Mouse (Mus musculus) embryonic facial prominence, embryonic 13.5 days (tissue): ENCODE measurements at regions not wholly inside any gene's neighbourhood (a gene's known extent, or its start where the extent isn't known, plus 50 kb on each side); places are given as distances from the start of the nearest gene placed in this dataset.

Source experiments
- ATAC-seq: fragments of 200-750 bp; cut with Nextera tagmentation; 2 replicates; pipeline ENCODE4 v1.8.0; 2017; ENCODE audit warnings: low read depth; ENCODE audit not compliant: insufficient number of reproducible peaks, insufficient read depth, low FRiP score, low TSS enrichment
- H3K27ac ChIP-seq: fragments of 300-500 bp; sonication (generic); 2 replicates; pipeline ENCODE4 v1.5.1; 2015; ENCODE audit warnings: moderate library complexity, mild to moderate bottlenecking, inconsistent platforms
- H3K27me3 ChIP-seq: fragments of 300-500 bp; sonication (generic); 2 replicates; pipeline ENCODE4 v1.6.1; 2015; ENCODE audit warnings: mild to moderate bottlenecking, inconsistent platforms
- H3K36me3 ChIP-seq: fragments of 300-500 bp; sonication (generic); 2 replicates; pipeline ENCODE4 v1.6.1; 2015; ENCODE audit warnings: mild to moderate bottlenecking, inconsistent platforms
- H3K4me1 ChIP-seq: fragments of 300-500 bp; sonication (generic); 2 replicates; pipeline ENCODE4 v1.6.1; 2015; ENCODE audit warnings: inconsistent platforms
- H3K4me2 ChIP-seq: fragments of 300-500 bp; sonication (generic); 2 replicates; pipeline ENCODE4 v1.6.1; 2015; ENCODE audit warnings: moderate library complexity, mild to moderate bottlenecking, inconsistent platforms
- H3K4me3 ChIP-seq: fragments of 300-500 bp; sonication (generic); 2 replicates; pipeline ENCODE4 v1.5.1; 2015; ENCODE audit warnings: mild to moderate bottlenecking, inconsistent platforms
- H3K9ac ChIP-seq: fragments of 300-500 bp; sonication (generic); 2 replicates; pipeline ENCODE4 v1.6.1; 2015; ENCODE audit warnings: mild to moderate bottlenecking, inconsistent platforms
- H3K9me3 ChIP-seq: fragments of 300-500 bp; sonication (generic); 2 replicates; pipeline ENCODE4 v1.6.1; 2016; ENCODE audit warnings: inconsistent platforms
- WGBS: fragments of 180-500 bp; shearing (Covaris S2); methylation state at CpG from one replicate; pipeline ENCODE4 v1.1.7; 2015; ENCODE audit warnings: mixed read lengths; 5-methylcytosine and 5-hydroxymethylcytosine counted together

GRCm38 (mm10) chr7:68908401-68908834, 159.4 kb upstream of the Arrdc4 start:
- no peaks in the 10 kb centered on the region for H3K9me3 ChIP-seq
- H3K4me1 ChIP-seq = no peaks in the 10 kb centered on the region
- H3K4me3 ChIP-seq = no peak overlapping the region
- H3K9ac ChIP-seq = no peak overlapping the region
- H3K4me2 ChIP-seq = no peak overlapping the region
- WGBS = 49% methylated on average over 1 of the region's 1 CpGs
- no peak for ATAC-seq
- no peak overlapping the region for H3K27ac ChIP-seq
- no peaks in the 10 kb centered on the region for H3K27me3 ChIP-seq
- no peaks in the 10 kb centered on the region for H3K36me3 ChIP-seq

DNA sequence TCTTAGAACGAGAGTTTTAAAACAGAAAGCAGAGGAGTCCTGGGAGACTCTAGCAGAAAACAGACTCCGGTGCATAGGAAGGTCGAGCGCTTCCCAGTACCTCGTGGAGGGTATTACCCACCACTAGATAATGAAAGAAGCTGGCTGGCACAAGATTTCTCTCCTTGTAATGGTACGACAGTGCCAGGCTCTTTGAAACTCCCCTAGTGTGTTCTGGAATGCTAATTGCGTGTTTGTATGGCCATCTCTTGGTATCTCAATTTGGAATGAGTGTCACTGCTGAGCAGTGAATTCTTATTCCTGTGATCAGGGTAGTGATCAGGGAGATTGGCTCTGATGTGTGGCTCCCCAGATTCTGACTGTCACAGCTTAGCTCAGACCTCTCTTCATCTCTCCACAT, 158.8 kb upstream of the Arrdc4 start:
- Histone ChIP-seq H3K4me1 (no peaks in the 10 kb centered on the region), H3K4me3 (no peak overlapping the region), H3K4me2 (no peak overlapping the region), H3K27me3 (no peaks in the 10 kb centered on the region), H3K27ac (no peak overlapping the region), H3K9ac (no peak overlapping the region), H3K9me3 (no peaks in the 10 kb centered on the region), H3K36me3 (no peaks in the 10 kb centered on the region)
- no peak for ATAC-seq
- 80% methylated on average over 7 of the region's 7 CpGs for WGBS

DNA sequence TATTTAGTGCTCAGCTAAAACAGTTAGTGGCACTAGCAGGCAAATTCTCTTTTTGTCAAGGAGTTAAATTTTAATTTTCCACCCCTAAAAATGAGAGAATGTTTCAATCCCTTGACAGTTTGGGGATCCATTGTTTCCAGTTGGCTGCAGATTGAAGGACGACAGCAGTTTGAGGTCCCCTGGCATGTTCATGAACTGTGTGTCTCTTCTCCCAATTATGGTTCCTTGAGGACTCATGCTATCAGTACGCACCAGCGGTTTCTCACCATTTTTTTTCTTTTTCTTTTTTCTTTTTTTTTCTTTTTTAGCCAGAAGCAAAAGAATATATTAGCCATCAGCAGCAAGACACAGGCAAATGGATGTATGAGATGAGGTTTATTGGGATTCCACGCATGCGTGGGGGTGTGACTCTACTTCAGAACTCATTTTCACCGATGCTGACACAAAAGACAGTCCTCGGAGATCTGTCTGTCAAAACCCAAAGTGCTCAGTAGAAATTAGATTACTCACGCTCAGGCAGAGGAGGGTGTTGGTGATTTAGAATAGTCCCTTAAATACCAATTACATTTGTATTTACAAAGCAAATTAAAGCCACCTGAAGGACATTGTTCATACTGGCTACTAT, 157.8 kb upstream of the Arrdc4 start:
- Histone ChIP-seq H3K9me3 (no peaks in the 10 kb centered on the region), H3K27me3 (no peaks in the 10 kb centered on the region), H3K4me1 (no peaks in the 10 kb centered on the region), H3K4me3 (no peak overlapping the region), H3K36me3 (no peaks in the 10 kb centered on the region), H3K27ac (no peak overlapping the region), H3K9ac (no peak overlapping the region), H3K4me2 (no peak overlapping the region)
- ATAC-seq = no peak
- 62% methylated on average over 8 of the region's 8 CpGs for WGBS

GRCm38 (mm10) chr7:68905793-68906192, 156.8 kb upstream of the Arrdc4 start:
- Histone ChIP-seq H3K27ac (no peak overlapping the region), H3K9ac (no peak overlapping the region), H3K9me3 (no peaks in the 10 kb centered on the region), H3K4me1 (no peaks in the 10 kb centered on the region), H3K27me3 (no peaks in the 10 kb centered on the region), H3K4me3 (no peak overlapping the region), H3K4me2 (no peak overlapping the region), H3K36me3 (no peaks in the 10 kb centered on the region)
- WGBS = 92% methylated on average over 4 of the region's 4 CpGs
- no peak for ATAC-seq

DNA sequence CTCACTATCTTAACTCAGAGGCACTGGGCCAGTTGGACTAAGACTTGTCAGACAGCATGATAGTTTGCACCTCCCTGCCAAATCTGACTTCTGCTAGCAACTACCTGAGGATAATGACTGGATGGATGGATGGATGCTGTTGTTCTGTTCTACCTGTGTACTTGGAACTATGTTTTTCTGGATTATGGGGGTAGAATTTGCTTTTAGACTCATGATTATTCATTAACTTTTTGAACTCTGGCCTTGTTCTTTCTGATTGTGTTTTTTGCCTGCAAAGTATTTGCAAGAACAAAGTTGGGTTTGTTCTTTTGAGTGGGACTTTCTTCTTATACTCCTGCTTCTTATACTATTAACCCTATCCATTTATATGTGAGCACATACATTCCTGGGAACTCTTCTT, 137.1 kb upstream of the Arrdc4 start:
- Histone ChIP-seq H3K4me2 (no peak overlapping the region), H3K4me3 (no peak overlapping the region), H3K9ac (no peak overlapping the region), H3K9me3 (no peaks in the 10 kb centered on the region), H3K27ac (no peak overlapping the region), H3K36me3 (no peaks in the 10 kb centered on the region), H3K27me3 (no peaks in the 10 kb centered on the region), H3K4me1 (0 out of 2 replicates have a peak, but pooled peaks cover 9% of the 10 kb centered on the region)
- no peak for ATAC-seq

GRCm38 (mm10) chr7:68873008-68873407, 124.0 kb upstream of the Arrdc4 start:
- Histone ChIP-seq H3K4me1 (no peaks in the 10 kb centered on the region), H3K36me3 (no peaks in the 10 kb centered on the region), H3K9me3 (no peaks in the 10 kb centered on the region), H3K4me2 (no peak overlapping the region), H3K27ac (no peak overlapping the region), H3K4me3 (no peak overlapping the region), H3K27me3 (no peaks in the 10 kb centered on the region), H3K9ac (no peak overlapping the region)
- ATAC-seq = no peak
- WGBS = 54% methylated on average over 5 of the region's 5 CpGs

DNA sequence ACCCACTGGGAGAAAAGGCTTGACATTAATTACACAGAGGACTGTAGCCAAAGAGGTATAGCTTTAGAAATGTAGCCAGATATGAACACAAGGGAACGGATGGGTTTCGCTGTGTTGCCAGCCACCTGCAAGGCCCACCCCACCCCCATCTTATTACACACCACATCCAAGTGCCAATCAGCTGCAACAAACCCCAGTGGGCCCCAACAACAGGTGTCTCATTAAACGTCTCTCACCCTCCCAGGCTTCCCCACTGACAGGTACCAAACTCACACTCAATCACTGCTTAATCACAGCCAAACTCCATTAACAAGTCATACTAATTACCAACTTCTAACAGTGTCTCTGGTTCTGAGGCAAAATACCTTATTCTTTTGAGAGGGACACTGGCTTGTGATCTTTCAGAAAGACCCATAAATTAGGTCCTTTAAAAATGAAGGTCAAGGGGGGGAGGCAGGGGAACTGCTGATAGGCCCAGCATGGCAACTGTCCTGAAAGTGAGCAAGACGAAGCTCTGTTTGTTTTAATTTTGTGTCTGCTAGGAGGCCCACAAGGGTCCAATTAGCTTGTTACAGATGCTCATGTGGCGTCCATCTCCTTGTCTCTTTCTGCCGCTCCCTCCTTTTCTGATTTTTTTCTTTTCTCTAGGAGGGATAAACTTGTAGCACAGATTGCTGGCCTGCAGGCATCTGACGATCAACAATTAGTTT, 115.4 kb upstream of the Arrdc4 start:
- H3K4me1 ChIP-seq = peaks cover 5% of the 10 kb centered on the region
- H3K9ac ChIP-seq = no peak overlapping the region
- no peak overlapping the region for H3K4me2 ChIP-seq
- no peak overlapping the region for H3K4me3 ChIP-seq
- 0 out of 2 replicates have a peak, but pooled peaks cover 4% of the 10 kb centered on the region for H3K27me3 ChIP-seq
- no peaks in the 10 kb centered on the region for H3K36me3 ChIP-seq
- no peak overlapping the region for H3K27ac ChIP-seq
- no peak for ATAC-seq
- no peaks in the 10 kb centered on the region for H3K9me3 ChIP-seq
- WGBS = 42% methylated on average over 7 of the region's 7 CpGs

- H3K4me2 ChIP-seq = no peak overlapping the region
- no peaks in the 10 kb centered on the region for H3K9me3 ChIP-seq
- 0 out of 2 replicates have a peak, but pooled peaks cover 4% of the 10 kb centered on the region for H3K27me3 ChIP-seq
- H3K27ac ChIP-seq = 0 out of 2 replicates have a peak overlapping the region, but pooled peaks have one; percentile 2
- H3K9ac ChIP-seq = no peak overlapping the region
- no peak overlapping the region for H3K4me3 ChIP-seq
- peak; percentile 76 for ATAC-seq
- peaks cover 19% of the 10 kb centered on the region for H3K4me1 ChIP-seq
- 21% methylated on average over 2 of the region's 2 CpGs for WGBS
- no peaks in the 10 kb centered on the region for H3K36me3 ChIP-seq
Measured at GRCm38 (mm10) chr7:68858471-68859210, 109.6 kb upstream of the Arrdc4 start.

DNA sequence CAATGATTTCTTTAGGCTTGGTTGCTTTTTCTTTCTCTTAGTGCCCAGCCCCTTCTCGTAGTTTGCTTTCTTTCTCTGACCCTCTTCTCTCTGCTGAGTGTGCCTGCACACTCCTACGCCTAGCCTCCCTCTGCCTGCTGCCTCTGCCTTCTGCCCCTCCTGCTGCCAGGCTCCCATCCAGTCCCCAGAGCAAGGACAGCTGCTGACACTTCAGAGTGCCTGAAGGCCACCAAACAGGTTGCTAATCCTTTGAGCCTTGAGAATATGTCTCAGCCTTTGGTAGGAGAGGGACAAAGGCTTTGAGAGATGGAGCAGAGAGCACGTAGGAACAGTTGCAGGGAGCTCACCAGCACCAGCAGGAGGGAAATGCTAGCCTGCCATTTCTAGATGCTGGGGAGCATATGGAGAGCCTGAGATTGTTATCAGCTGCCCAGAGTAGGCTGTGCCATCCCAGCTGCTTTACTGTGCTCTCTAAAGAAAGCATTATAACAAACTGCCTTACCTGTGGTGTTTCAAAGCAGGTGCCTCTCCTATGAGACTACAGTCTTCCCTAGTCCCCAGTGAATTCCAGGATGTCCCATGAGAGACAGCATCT, 103.0 kb upstream of the Arrdc4 start:
- Histone ChIP-seq H3K4me1 (no peaks in the 10 kb centered on the region), H3K36me3 (no peaks in the 10 kb centered on the region), H3K27ac (no peak overlapping the region), H3K27me3 (peaks cover 3% of the 10 kb centered on the region; the same call in 1 of the 2 replicates), H3K9me3 (no peaks in the 10 kb centered on the region), H3K4me2 (no peak overlapping the region), H3K9ac (no peak overlapping the region), H3K4me3 (no peak overlapping the region)
- no peak for ATAC-seq
- 61% methylated on average over 3 of the region's 3 CpGs for WGBS

GRCm38 (mm10) chr7:68844606-68845005, 95.6 kb upstream of the Arrdc4 start:
- Histone ChIP-seq H3K4me2 (no peak overlapping the region), H3K4me3 (no peak overlapping the region), H3K9me3 (no peaks in the 10 kb centered on the region), H3K36me3 (no peaks in the 10 kb centered on the region), H3K27me3 (no peaks in the 10 kb centered on the region), H3K9ac (no peak overlapping the region), H3K4me1 (no peaks in the 10 kb centered on the region; the same call in 1 of the 2 replicates), H3K27ac (no peak overlapping the region)
- 51% methylated on average over 7 of the region's 7 CpGs for WGBS
- no peak for ATAC-seq

DNA sequence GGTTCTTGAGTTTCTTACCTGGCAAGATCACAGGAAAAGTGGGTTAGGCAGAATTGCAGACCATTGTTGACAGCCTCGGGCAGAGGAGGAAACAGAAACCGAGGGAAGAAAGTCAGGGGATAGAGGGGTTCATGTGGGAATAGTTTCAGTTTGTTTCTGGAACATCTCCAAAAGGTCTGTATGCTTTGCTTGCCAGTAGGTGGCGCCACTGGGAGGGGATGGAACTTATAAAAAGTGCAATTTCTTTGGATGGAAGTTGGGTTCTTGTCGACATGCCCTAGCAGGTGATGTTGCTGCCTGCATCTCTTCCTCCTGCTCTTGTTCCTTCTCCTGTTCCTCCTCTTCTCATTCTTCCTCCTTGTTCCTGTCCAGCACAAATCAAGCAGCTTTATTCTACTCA, 94.3 kb upstream of the Arrdc4 start:
- no peak overlapping the region for H3K4me3 ChIP-seq
- no peak for ATAC-seq
- H3K4me2 ChIP-seq = no peak overlapping the region
- H3K9me3 ChIP-seq = no peaks in the 10 kb centered on the region
- H3K27ac ChIP-seq = no peak overlapping the region
- H3K27me3 ChIP-seq = no peaks in the 10 kb centered on the region
- H3K9ac ChIP-seq = no peak overlapping the region
- WGBS = 34% methylated on average over 4 of the region's 4 CpGs
- H3K4me1 ChIP-seq = no peaks in the 10 kb centered on the region; the same call in 1 of the 2 replicates
- no peaks in the 10 kb centered on the region for H3K36me3 ChIP-seq
